Mouse (Mus musculus): Measurements from ENCODE around the gene Brpf3. TPM values are rescaled to one million over a fixed set of nuclear protein-coding genes. Genes with fewer than 3 reads are reported as not detected.
A peak's percentile ranks its signal among the peaks of the same experiment; 100 is the strongest.

Brpf3 gene
- polyA plus RNA-seq, 1 experiment from 2014 or later: 31.4 TPM

DNA sequence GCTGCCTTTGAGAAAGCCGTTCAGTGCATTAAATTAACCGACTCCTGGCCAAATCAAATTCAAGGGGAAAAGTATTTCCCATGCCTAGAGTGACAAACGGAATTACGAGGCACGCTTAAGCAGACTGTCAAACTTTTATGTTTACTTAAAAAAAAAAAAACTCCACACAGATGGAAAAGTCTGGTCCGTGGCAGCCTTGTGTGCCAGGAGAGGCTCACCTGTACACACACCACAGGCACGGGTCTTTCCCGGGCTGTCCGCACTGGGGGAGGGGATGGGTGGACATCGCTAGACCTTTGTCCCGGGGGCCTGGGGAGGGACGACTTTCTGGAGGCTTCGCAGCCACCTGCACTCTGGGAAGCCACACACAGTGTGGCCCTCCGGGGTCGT lies 614 bp upstream of the Brpf3 start:
- in situ Hi-C loops (cut with MboI; ENCODE audit: low pct_unique_long_range_greater_than_20kb): no loop called here
- ATAC-seq: no peak
- no peak for TF ChIP-seq CTCF (IDR thresholded peaks at IDR 0.05)
- no peak for DNase-seq (ENCODE audit: low read depth, low spot score)
- CTCF ChIA-PET: no interaction called here
- no peaks in the 10 kb centered on the region for H3K27me3 ChIP-seq
- POLR2A ChIA-PET: interaction anchor here (0.7 to 2.3 kb wide), 4 partner anchors 12 to 173 kb away, joined by 3 to 4 read pairs (median 4); no protein-coding TSS in a partner anchor

DNA sequence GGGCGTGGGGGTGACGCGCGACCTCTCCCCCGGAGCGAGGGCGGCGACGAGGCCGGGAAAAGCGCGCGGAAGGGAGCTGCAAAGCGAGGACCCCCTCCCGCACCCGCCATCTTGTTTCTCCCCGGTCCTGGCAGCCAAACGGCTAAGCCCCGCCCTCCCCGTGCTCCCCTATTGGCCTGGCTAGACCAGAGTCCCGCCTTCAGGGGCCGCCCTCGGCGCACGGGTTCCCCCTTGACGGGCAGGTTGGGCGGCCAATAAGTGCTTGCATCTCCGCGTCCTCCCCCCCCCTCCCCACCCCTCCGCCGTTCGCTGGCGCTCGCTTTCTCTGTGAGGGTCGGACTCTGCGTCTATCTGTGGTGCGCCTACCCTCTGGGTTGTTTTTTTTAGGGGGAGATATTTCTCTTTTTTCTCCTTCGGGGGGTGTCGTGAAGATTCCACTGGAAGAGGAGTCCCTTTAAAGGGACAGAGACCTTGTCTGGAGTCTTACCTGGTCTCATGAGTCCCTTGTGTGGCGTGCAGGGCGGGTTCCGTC lies 650 bp downstream of the Brpf3 start:
- peak; percentile 88 for ATAC-seq
- DNase-seq (ENCODE audit: low read depth, low spot score): peak; percentile 82
- ChIA-PET POLR2A (interaction anchor here (1.0 to 2.3 kb wide), 2 partner anchors 11 to 108 kb away, joined by 3 to 4 read pairs; no protein-coding TSS in a partner anchor), CTCF (no interaction called here)
- in situ Hi-C loops (cut with MboI; ENCODE audit: low pct_unique_long_range_greater_than_20kb): no loop called here
- TF ChIP-seq CTCF (IDR thresholded peaks at IDR 0.05): no peak
- no peaks in the 10 kb centered on the region for H3K27me3 ChIP-seq

DNA sequence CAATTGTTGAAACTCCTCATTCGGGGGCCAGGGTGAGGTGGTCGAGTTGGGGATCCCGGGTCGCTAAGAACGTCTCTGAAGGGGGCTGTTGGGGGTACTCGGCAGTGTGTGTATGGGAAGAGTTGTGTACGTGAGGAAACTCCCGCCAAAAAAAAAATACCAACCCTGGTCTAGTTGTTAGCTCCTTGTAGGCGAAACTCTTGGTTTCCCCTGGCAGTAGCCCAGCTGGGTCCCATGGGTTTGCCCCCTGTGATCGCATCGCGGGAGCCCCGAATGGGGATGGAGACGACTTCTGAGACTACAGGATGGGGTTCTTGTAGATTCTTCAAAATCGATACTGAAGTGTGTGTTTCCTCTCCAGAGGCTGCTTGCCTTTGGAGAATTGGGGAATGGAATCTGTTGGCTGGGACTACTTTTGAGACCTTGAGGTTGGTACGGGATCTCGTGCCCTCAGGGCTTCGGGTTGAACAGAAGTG lies 1.2 kb downstream of the Brpf3 start:
- no peak for ATAC-seq
- DNase-seq (ENCODE audit: low read depth, low spot score): no peak
- CTCF ChIA-PET: no interaction called here
- in situ Hi-C loops (cut with MboI; ENCODE audit: low pct_unique_long_range_greater_than_20kb): no loop called here
- TF ChIP-seq CTCF (IDR thresholded peaks at IDR 0.05): no peak
- POLR2A ChIA-PET: interaction anchor here (0.6 to 2.3 kb wide), 3 partner anchors 10 to 108 kb away, joined by 3 to 4 read pairs (median 3); no protein-coding TSS in a partner anchor
- no peaks in the 10 kb centered on the region for H3K27me3 ChIP-seq

DNA sequence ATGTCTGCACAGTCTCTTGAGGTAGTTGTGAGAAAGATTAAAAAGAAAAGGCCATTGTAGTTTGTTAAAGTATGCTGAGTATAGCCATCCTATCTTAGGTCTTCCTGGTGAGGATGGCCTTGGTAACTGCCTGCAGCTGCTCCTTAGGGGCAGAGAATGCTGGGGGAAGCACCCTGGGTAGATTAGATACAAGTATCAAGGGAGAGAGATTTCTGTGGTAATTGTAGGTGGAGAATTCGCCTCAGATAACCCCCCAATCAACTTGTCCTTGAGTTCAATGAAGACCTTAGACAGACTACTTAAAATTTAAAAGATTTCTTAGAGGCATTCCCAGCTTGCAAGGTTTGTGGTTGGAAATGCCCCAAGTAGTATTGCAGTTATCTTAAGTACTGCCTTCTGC lies 2.4 kb downstream of the Brpf3 start:
- ChIA-PET POLR2A (no interaction called here), CTCF (no interaction called here)
- DNase-seq (ENCODE audit: low read depth, low spot score): no peak
- no peak for ATAC-seq
- in situ Hi-C loops (cut with MboI; ENCODE audit: low pct_unique_long_range_greater_than_20kb): no loop called here
- H3K27me3 ChIP-seq: no peaks in the 10 kb centered on the region
- no peak for TF ChIP-seq CTCF (IDR thresholded peaks at IDR 0.05)

DNA sequence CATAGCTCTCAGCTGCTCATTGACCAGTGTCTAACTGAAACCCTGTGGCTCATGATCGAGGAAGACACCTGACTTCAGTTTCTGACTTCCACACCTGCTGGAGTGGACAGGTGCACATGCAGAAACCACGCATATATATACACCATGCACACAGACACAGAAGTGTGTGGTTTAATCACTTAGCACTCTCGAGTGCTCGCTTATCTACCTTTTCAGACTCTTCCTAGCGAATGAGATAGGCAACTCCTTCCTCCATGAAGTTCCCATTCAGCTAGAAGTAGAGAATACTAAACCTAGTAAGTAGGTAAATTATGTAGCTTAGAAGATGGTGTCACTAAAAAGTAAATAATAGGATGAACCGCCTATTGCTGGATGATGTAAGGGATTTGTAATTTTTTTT lies 4.1 kb downstream of the Brpf3 start:
- in situ Hi-C loops (cut with MboI; ENCODE audit: low pct_unique_long_range_greater_than_20kb): no loop called here
- TF ChIP-seq CTCF (IDR thresholded peaks at IDR 0.05): no peak
- ChIA-PET POLR2A (interaction anchor here (0.7 kb wide), 1 partner anchor 46 kb away, joined by 3 read pairs; no protein-coding TSS in a partner anchor), CTCF (interaction anchor here (1.3 kb wide), 1 partner anchor 10 kb away, joined by 3 read pairs; no protein-coding TSS in a partner anchor)
- no peak for DNase-seq (ENCODE audit: low read depth, low spot score)
- no peak for ATAC-seq
- H3K27me3 ChIP-seq: no peaks in the 10 kb centered on the region

- H3K27me3 ChIP-seq: no peaks in the 10 kb centered on the region
- in situ Hi-C loops (cut with MboI; ENCODE audit: low pct_unique_long_range_greater_than_20kb): no loop called here
- CTCF ChIA-PET: no interaction called here
- DNase-seq (ENCODE audit: low read depth, low spot score): no peak
- POLR2A ChIA-PET: no interaction called here
- no peak for ATAC-seq
- TF ChIP-seq CTCF (IDR thresholded peaks at IDR 0.05): no peak
Observed at GRCm38 (mm10) chr17:28806770-28807169, 5.9 kb downstream of the Brpf3 start.

DNA sequence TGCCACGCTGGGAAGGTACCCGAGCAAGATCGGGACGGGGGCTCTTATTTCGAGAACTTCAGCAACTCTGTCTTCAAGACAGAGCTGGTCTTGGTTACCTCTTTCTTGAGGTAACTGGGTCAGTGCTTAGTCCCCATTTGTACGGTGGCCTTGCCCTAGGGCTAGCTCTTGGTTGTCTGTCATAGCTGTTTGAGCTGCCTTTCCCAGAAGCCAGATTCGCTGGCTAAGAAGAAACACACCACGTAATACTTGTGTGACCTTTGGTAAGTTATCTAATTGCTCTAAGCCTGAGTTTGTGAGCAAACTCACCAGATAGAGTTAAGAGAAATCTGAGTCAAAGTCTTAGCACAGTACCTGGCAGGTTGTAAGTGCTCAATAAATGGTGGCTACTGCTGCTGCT lies 7.8 kb downstream of the Brpf3 start:
- ChIA-PET POLR2A (interaction anchor here (0.7 kb wide), 1 partner anchor 67 kb away, joined by 3 read pairs; no protein-coding TSS in a partner anchor), CTCF (no interaction called here)
- H3K27me3 ChIP-seq: no peaks in the 10 kb centered on the region
- in situ Hi-C loops (cut with MboI; ENCODE audit: low pct_unique_long_range_greater_than_20kb): no loop called here
- DNase-seq (ENCODE audit: low read depth, low spot score): no peak
- ATAC-seq: no peak
- no peak for TF ChIP-seq CTCF (IDR thresholded peaks at IDR 0.05)

DNA sequence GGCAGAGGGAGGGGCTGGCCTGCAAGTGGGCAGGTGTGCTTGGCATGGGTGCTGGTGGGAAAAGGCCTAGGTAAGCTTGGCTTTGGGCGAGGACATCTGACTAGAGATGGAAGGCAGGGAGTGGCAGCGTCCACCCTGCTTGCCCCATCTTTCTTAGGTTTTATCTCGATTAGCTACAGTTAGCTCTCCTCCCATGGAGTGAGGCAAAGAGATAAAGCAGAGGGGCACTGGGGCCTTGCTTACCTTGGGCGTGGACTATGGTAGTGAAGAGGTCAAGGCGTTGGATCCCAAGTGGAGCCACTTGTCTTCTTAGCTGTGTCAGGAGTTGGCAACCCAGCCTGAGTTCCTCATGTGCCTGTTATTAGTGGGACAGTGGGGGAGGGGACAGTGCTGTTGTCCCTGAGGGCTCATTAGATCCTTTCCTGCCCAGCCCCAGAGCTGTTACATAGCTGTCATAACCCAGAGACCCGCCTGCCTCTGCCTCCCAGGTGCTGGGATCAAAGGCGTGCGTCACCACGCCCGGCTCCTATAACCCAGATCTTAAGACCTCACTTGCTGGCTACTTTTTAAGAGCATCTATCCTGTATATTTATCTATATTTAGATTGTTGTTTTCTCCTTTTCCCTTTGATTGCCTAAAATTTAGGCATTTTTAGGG lies 8.4 kb downstream of the Brpf3 start:
- no peaks in the 10 kb centered on the region for H3K27me3 ChIP-seq
- no peak for DNase-seq (ENCODE audit: low read depth, low spot score)
- in situ Hi-C loops (cut with MboI; ENCODE audit: low pct_unique_long_range_greater_than_20kb): no loop called here
- TF ChIP-seq CTCF (IDR thresholded peaks at IDR 0.05): no peak
- CTCF ChIA-PET: no interaction called here
- no peak for ATAC-seq
- POLR2A ChIA-PET: interaction anchor here (0.7 kb wide), 1 partner anchor 66 kb away, joined by 3 read pairs; no protein-coding TSS in a partner anchor

GRCm38 (mm10) chr17:28812345-28812744 lies 11.5 kb downstream of the Brpf3 start:
- ChIA-PET CTCF (no interaction called here), POLR2A (interaction anchor here (1.7 kb wide), 1 partner anchor 11 kb away, joined by 4 read pairs; the partner anchor contains the start of gene Brpf3)
- H3K27me3 ChIP-seq: no peaks in the 10 kb centered on the region
- in situ Hi-C loops (cut with MboI; ENCODE audit: low pct_unique_long_range_greater_than_20kb): no loop called here
- DNase-seq (ENCODE audit: low read depth, low spot score) (no peak), ATAC-seq (no peak)
- no peak for TF ChIP-seq CTCF (IDR thresholded peaks at IDR 0.05)

DNA sequence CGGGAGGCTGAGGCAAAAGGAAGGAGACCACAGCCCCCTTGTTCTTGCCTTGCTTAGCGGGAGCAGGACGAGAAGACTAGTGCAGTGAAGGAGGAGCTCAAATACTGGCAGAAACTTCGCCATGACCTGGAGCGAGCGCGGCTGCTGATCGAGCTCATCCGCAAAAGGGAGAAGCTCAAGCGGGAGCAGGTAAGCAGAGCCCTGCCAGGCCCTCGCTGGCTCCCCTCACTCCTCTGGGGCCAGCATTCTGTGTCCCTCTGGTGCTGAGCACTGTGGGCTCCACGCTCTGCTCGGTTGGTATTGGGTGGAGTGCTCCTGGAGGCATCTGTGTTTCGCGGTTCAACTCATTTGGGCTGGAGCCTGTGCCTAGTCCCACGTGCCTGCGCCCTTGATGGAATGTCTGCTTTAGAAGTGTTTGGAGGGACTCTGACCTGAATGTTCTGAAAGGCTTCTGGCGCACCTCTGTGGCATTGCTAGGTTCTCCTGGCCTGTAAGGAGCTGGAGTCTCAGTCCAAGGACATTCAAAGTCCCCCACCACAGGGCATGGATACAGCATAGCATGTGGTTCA lies 13.7 kb downstream of the Brpf3 start:
- no peak for ATAC-seq

More for the DNA sequence above, 13.7 kb downstream of the Brpf3 start:
- in situ Hi-C loops (cut with MboI; ENCODE audit: low pct_unique_long_range_greater_than_20kb): no loop called here
- DNase-seq (ENCODE audit: low read depth, low spot score): no peak
- POLR2A ChIA-PET: no interaction called here
- CTCF ChIA-PET: interaction anchor here (1.1 to 1.6 kb wide), 2 partner anchors 10 kb away, joined by 3 read pairs; no protein-coding TSS in a partner anchor
- TF ChIP-seq CTCF (IDR thresholded peaks at IDR 0.05): no peak
- no peaks in the 10 kb centered on the region for H3K27me3 ChIP-seq

All from Patski (cell line).